Mouse (Mus musculus) heart, adult 10 weeks (tissue): ENCODE results near the gene Mcpt4. TPM values are rescaled to one million over a fixed set of nuclear protein-coding genes. Genes with fewer than 3 reads are reported as not detected.

Source experiments
- polyA plus RNA-seq: library from polyadenylated mRNA; stranded (reverse); fragments of 350-450 nt; fragmentation: Illumina TruSeq; extraction: RNeasy Lipid Tissue Mini Kit (QIAGEN cat#74804); gene quantifications from one replicate; pipeline ENCODE4 v1.2.3, GENCODE M21; 2014; ENCODE audit warnings: low read depth, low replicate concordance

Mcpt4 gene
- 3.5 TPM for polyA plus RNA-seq

DNA sequence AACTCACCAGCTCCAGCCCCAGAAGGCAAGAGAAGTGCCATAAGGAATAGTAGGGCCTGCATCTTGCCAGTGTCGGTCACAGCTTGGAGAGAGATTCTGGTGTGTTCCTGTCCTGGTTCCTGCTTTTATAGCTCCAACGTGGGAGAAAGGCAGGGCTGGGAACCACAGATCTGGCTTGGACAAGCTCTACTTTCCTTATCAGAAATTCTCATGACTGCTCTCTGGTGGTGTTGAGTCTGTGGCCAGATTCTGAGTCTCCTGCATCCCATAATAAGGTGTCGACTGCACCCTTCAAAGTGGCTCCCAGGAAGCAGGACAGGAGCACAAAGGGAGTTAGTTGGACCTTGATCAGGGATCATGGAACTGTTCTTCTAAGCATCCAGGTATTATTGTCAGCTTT lies at the start of gene Mcpt4:
TSS of gene Mcpt4 (minus strand) at position 101 of the 400 bp plus-strand sequence.

GRCm38 (mm10) chr14:56102386-56102785 lies 40.3 kb upstream of the Mcpt4 start, which contains the start of gene Ctsg:
Ctsg (minus strand) TSS chr14:56102574.

GRCm38 (mm10) chr14:56085167-56085566 lies 23.1 kb upstream of the Mcpt4 start, which contains the start of gene Mcpt8:
Mcpt8 (minus strand) TSS chr14:56085273.

GRCm38 (mm10) chr14:56041792-56042191 lies 20.3 kb downstream of the Mcpt4 start, which contains the start of gene Mcpt2:
Mcpt2 (plus strand) TSS chr14:56042041.

GRCm38 (mm10) chr14:56030395-56030794 lies 31.7 kb downstream of the Mcpt4 start, which contains the start of gene Mcpt9:
Mcpt9 (minus strand) TSS chr14:56030495.

DNA sequence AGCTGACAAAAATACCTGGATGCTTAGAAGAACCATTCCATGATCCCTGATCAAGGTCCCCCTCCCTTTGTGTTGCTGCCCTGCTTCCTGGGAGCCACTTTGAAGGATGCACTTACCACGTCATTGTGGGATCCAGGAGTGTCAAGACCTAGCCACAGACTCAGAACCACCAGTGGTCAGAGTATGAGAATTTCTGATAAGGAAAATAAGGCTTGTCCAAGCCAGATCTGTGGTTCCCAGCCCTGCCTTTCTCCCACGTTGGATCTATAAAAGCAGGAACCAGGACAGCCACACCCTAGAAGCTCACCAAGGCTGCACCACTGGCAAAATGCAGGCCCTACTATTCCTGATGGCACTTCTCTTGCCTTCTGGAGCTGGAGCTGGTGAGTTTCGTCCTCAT lies 44.4 kb downstream of the Mcpt4 start, which contains the start of gene Mcpt1:
TSS of gene Mcpt1 (plus strand) at position 301 of the 400 bp plus-strand sequence.

Other genes starting within 250 kb of the Mcpt4 start
- 5.2 TPM for gene Nfatc4, start 239.2 kb downstream of the Mcpt4 start, polyA plus RNA-seq
- gene Nynrin, start 208.3 kb downstream of the Mcpt4 start, polyA plus RNA-seq = 3.8 TPM
- gene Cbln3, start 177.9 kb downstream of the Mcpt4 start, polyA plus RNA-seq = not detected
- 13.0 TPM for gene Khnyn, start 177.4 kb downstream of the Mcpt4 start, polyA plus RNA-seq
- 150 TPM for gene Sdr39u1, start 162.0 kb downstream of the Mcpt4 start, polyA plus RNA-seq
- gene Cma1, start 117.6 kb downstream of the Mcpt4 start, polyA plus RNA-seq = 2.4 TPM
- gene Cma2, start 111.3 kb downstream of the Mcpt4 start, polyA plus RNA-seq = not detected
- not detected for gene Mcpt1, start 44.3 kb downstream of the Mcpt4 start, polyA plus RNA-seq
- gene Mcpt9, start 31.8 kb downstream of the Mcpt4 start, polyA plus RNA-seq = not detected
- not detected for gene Mcpt2, start 20.3 kb downstream of the Mcpt4 start, polyA plus RNA-seq
- gene Mcpt8, start 23.0 kb upstream of the Mcpt4 start, polyA plus RNA-seq = not detected
- not detected for gene Ctsg, start 40.3 kb upstream of the Mcpt4 start, polyA plus RNA-seq
- not detected for gene Gzme, start 58.3 kb upstream of the Mcpt4 start, polyA plus RNA-seq
- gene Gzmd, start 70.3 kb upstream of the Mcpt4 start, polyA plus RNA-seq = not detected
- gene Gzmg, start 97.3 kb upstream of the Mcpt4 start, polyA plus RNA-seq = not detected
- gene Gzmn, start 112.3 kb upstream of the Mcpt4 start, polyA plus RNA-seq = not detected
- not detected for gene Gzmf, start 149.1 kb upstream of the Mcpt4 start, polyA plus RNA-seq
- not detected for gene Gzmc, start 172.3 kb upstream of the Mcpt4 start, polyA plus RNA-seq
- gene Gzmb, start 199.9 kb upstream of the Mcpt4 start, polyA plus RNA-seq = not detected